In the genomic region with DNA sequence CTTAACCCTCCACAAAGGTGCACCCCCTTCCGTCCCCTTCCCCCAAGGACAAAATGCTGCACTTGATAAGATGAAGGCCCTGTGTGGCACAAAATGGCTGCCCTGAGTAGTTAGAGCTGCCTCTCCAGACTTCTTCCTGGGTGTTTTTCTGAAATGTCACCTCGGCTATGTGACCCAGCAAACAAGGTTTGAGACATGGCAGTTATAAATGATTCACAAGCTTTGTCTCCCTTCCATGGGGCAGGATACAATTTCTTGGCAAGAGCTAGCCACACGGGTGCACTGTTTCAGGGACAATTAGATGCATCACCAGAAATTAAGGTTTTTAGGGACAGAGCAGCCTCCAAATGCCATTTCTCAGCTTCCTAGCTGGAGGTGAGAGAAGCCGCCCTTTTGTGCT, we compare ENCODE assay signal across 13 mouse cellular contexts. TPM values are rescaled to one million over a fixed set of nuclear protein-coding genes. Genes with fewer than 3 reads are reported as not detected.
DNase-seq lines count a peak whose midpoint lies in the region; ATAC-seq and TF ChIP-seq lines count a peak whose summit lies in the region.
"Had no signal": no experiment of that assay in that cellular context is flagged by ENCODE, and none has a peak within 500 bp of the region (broad histone marks: within the 10 kb centered on the region; RNA-seq: fewer than 3 reads in every experiment).

No protein-coding gene starts in this region.

- no peaks in the 10 kb centered on the region for H3K9me3 ChIP-seq in kidney, embryonic 14.5 days (ENCODE audit: control insufficient read depth, low read length)
- H3K9me3 ChIP-seq in embryonic facial prominence, embryonic 10.5 days = no peaks in the 10 kb centered on the region
- H3K9me3 ChIP-seq in limb, embryonic 12.5 days = no peaks in the 10 kb centered on the region

- 58% methylated on average over 4 of the region's 4 CpGs for WGBS in kidney, embryonic 14.5 days
- 80% methylated on average over 4 of the region's 4 CpGs for WGBS in embryonic facial prominence, embryonic 10.5 days
- 74% methylated on average over 4 of the region's 4 CpGs for WGBS in limb, embryonic 12.5 days
- WGBS in thymus, adult 2 months = 87% methylated on average over 4 of the region's 4 CpGs

- no peaks in the 10 kb centered on the region for H3K27me3 ChIP-seq in kidney, embryonic 14.5 days (ENCODE audit: control insufficient read depth, insufficient read depth, low read length)
- H3K27me3 ChIP-seq in embryonic facial prominence, embryonic 10.5 days (replicated peaks; ENCODE audit: low read depth, poor library complexity, severe bottlenecking) = no peaks in the 10 kb centered on the region
- H3K27me3 ChIP-seq in limb, embryonic 12.5 days = no peaks in the 10 kb centered on the region
- no peaks in the 10 kb centered on the region for H3K27me3 ChIP-seq in thymus, adult 2 months (ENCODE audit: control insufficient read depth, insufficient read depth, low read length)

- no peak overlapping the region for H3K9ac ChIP-seq in kidney, embryonic 14.5 days (ENCODE audit: low read depth, low read length)
- H3K9ac ChIP-seq in limb, embryonic 12.5 days (replicated peaks) = no peak overlapping the region

- peak; percentile 39 for DNase-seq in cerebellum, adult 11-12 months
- DNase-seq in cerebellum, adult 18-20 months = no peak
- no peak for DNase-seq in kidney, postnatal 14 days
- DNase-seq in embryonic facial prominence, embryonic 10.5 days (ENCODE audit: low spot score) = no peak
- no peak for DNase-seq in embryo, embryonic 9.5 days (ENCODE audit: extremely low spot score)
- no peak for DNase-seq in thymus, adult 2 months
- DNase-seq: adrenal gland, postnatal 36 days; cerebellum, adult 2 months; heart, postnatal 4 days; lung, postnatal 36 days; spleen, adult 18-20 months had no signal

- no peak overlapping the region; the same call in 1 of the 2 replicates for H3K4me3 ChIP-seq in kidney, embryonic 14.5 days (ENCODE audit: low read length)
- peak overlapping the region; percentile 66; the same call in 1 of the 2 replicates for H3K4me3 ChIP-seq in embryonic facial prominence, embryonic 10.5 days
- 0 out of 2 replicates have a peak overlapping the region, but pooled peaks have one; percentile 60 for H3K4me3 ChIP-seq in limb, embryonic 12.5 days (replicated peaks)
- H3K4me3 ChIP-seq in thymus, adult 2 months (ENCODE audit: control insufficient read depth, insufficient read depth, low read length) = no peak overlapping the region

- no peak overlapping the region for H3K27ac ChIP-seq in kidney, embryonic 14.5 days (ENCODE audit: low read depth, low read length)
- no peak overlapping the region for H3K27ac ChIP-seq in embryonic facial prominence, embryonic 10.5 days (replicated peaks)
- H3K27ac ChIP-seq in limb, embryonic 12.5 days = no peak overlapping the region
- H3K27ac ChIP-seq in thymus, adult 2 months (ENCODE audit: control insufficient read depth, insufficient read depth, low read length) = no peak overlapping the region

- ATAC-seq in kidney, embryonic 14.5 days (ENCODE audit: low FRiP score, low TSS enrichment) = no peak
- ATAC-seq in limb, embryonic 12.5 days (ENCODE audit: insufficient number of reproducible peaks, insufficient read depth, low FRiP score, low TSS enrichment, low read depth) = no peak

- peaks cover 48% of the 10 kb centered on the region for H3K36me3 ChIP-seq in kidney, embryonic 14.5 days (ENCODE audit: control insufficient read depth, insufficient read depth, low read length)
- H3K36me3 ChIP-seq in embryonic facial prominence, embryonic 10.5 days (replicated peaks) = peaks cover 62% of the 10 kb centered on the region
- H3K36me3 ChIP-seq in limb, embryonic 12.5 days = peaks cover 61% of the 10 kb centered on the region
- peaks cover 17% of the 10 kb centered on the region for H3K36me3 ChIP-seq in thymus, adult 2 months (ENCODE audit: control insufficient read depth, insufficient read depth, low read length)

- H3K4me2 ChIP-seq in kidney, embryonic 14.5 days (replicated peaks; ENCODE audit: low read depth, low read length) = peak overlapping the region; percentile 77; the same call in 1 of the 2 replicates
- peak overlapping the region; percentile 83 for H3K4me2 ChIP-seq in limb, embryonic 12.5 days

- no peak for TF ChIP-seq POLR2A in thymus, adult 2 months (IDR thresholded peaks at IDR 0.05; ENCODE audit: control insufficient read depth, extremely low read depth, insufficient read depth, low read length, poor library complexity)

- TF ChIP-seq CTCF in thymus, adult 2 months (IDR thresholded peaks at IDR 0.05; ENCODE audit: borderline replicate concordance, control insufficient read depth, extremely low read depth, insufficient read depth, low read length, poor library complexity) = no peak

- H3K4me1 ChIP-seq in kidney, embryonic 14.5 days (ENCODE audit: control insufficient read depth, insufficient read depth, low read length) = peaks cover 28% of the 10 kb centered on the region
- peaks cover 58% of the 10 kb centered on the region for H3K4me1 ChIP-seq in embryonic facial prominence, embryonic 10.5 days
- H3K4me1 ChIP-seq in limb, embryonic 12.5 days (replicated peaks) = peaks cover 41% of the 10 kb centered on the region
- H3K4me1 ChIP-seq in thymus, adult 2 months (replicated peaks; ENCODE audit: control insufficient read depth, insufficient read depth, low read length) = peaks cover 34% of the 10 kb centered on the region

RNA-seq across cellular contexts. Expression of gene Cyb561d2, which starts 1.6 kb away (rescaled TPM):
- 28.7 and 32.3 TPM in 2 replicates for polyA plus RNA-seq in kidney, embryonic 14.5 days (2014; fragmentation: Nextera tagmentation; extraction: Ambion mirVana)
- polyA plus RNA-seq in embryonic facial prominence, embryonic 10.5 days (2016; fragmentation: Nextera tagmentation; extraction: Ambion mirVana) = 16.4 and 16.7 TPM in 2 replicates
- polyA plus RNA-seq in limb, embryonic 12.5 days (2016; fragmentation: Nextera tagmentation; extraction: Ambion mirVana) = 15.3 and 15.6 TPM in 2 replicates
- polyA plus RNA-seq in thymus, adult 2 months (2012; rRNA removed) = 78.7 and 84.3 TPM in 2 replicates

RNA-seq across cellular contexts. Expression of gene Nprl2, which starts 1.6 kb away (rescaled TPM):
- 41.0 and 48.6 TPM in 2 replicates for polyA plus RNA-seq in kidney, embryonic 14.5 days (2014; fragmentation: Nextera tagmentation; extraction: Ambion mirVana)
- polyA plus RNA-seq in embryonic facial prominence, embryonic 10.5 days (2016; fragmentation: Nextera tagmentation; extraction: Ambion mirVana) = 35.2 and 39.4 TPM in 2 replicates
- polyA plus RNA-seq in limb, embryonic 12.5 days (2016; fragmentation: Nextera tagmentation; extraction: Ambion mirVana) = 38.6 and 40.1 TPM in 2 replicates
- polyA plus RNA-seq in thymus, adult 2 months (2012; rRNA removed) = 74.5 and 83.5 TPM in 2 replicates

RNA-seq across cellular contexts. Expression of gene Tmem115, which starts 6.7 kb away (rescaled TPM):
- 45.0 and 49.9 TPM in 2 replicates for polyA plus RNA-seq in kidney, embryonic 14.5 days (2014; fragmentation: Nextera tagmentation; extraction: Ambion mirVana)
- 37.9 and 39.3 TPM in 2 replicates for polyA plus RNA-seq in embryonic facial prominence, embryonic 10.5 days (2016; fragmentation: Nextera tagmentation; extraction: Ambion mirVana)
- polyA plus RNA-seq in limb, embryonic 12.5 days (2016; fragmentation: Nextera tagmentation; extraction: Ambion mirVana) = 47.0 and 47.7 TPM in 2 replicates
- polyA plus RNA-seq in thymus, adult 2 months (2012; rRNA removed) = 49.6 and 55.7 TPM in 2 replicates

RNA-seq across cellular contexts. Expression of gene Zmynd10, which starts 6.7 kb away (rescaled TPM):
- 0.76 and 1.7 TPM in 2 replicates for polyA plus RNA-seq in kidney, embryonic 14.5 days (2014; fragmentation: Nextera tagmentation; extraction: Ambion mirVana)
- 0.97 and 1.2 TPM in 2 replicates for polyA plus RNA-seq in embryonic facial prominence, embryonic 10.5 days (2016; fragmentation: Nextera tagmentation; extraction: Ambion mirVana)
- 1.2 and 1.7 TPM in 2 replicates for polyA plus RNA-seq in limb, embryonic 12.5 days (2016; fragmentation: Nextera tagmentation; extraction: Ambion mirVana)
- polyA plus RNA-seq in thymus, adult 2 months (2012; rRNA removed) = 2.9 and 3.4 TPM in 2 replicates

RNA-seq across cellular contexts. Expression of gene Rassf1, which starts 10.9 kb away (rescaled TPM):
- polyA plus RNA-seq in kidney, embryonic 14.5 days (2014; fragmentation: Nextera tagmentation; extraction: Ambion mirVana) = 53.2 and 60.1 TPM in 2 replicates
- 45.3 and 46.5 TPM in 2 replicates for polyA plus RNA-seq in embryonic facial prominence, embryonic 10.5 days (2016; fragmentation: Nextera tagmentation; extraction: Ambion mirVana)
- 59.8 and 64.8 TPM in 2 replicates for polyA plus RNA-seq in limb, embryonic 12.5 days (2016; fragmentation: Nextera tagmentation; extraction: Ambion mirVana)
- 48.8 and 50.8 TPM in 2 replicates for polyA plus RNA-seq in thymus, adult 2 months (2012; rRNA removed)

Comparison
In these comparisons a context has a peak if more than half of its experiments do, and no peak if none do; other contexts are left out.
1. H3K4me3 ChIP-seq: peak in embryonic facial prominence, embryonic 10.5 days (single experiment) and limb, embryonic 12.5 days (single experiment); none in kidney, embryonic 14.5 days (single experiment) and thymus, adult 2 months (single experiment).